Mouse (Mus musculus) myocyte (in vitro differentiated cells): ENCODE results near the gene Tiam1.

Experiments used
- E2F4 ChIP-seq: IDR thresholded peaks from one replicate; pipeline ENCODE4 v1.6.1; 2011; ENCODE audit warnings: mild to moderate bottlenecking, control low read depth, moderate library complexity; ENCODE audit not compliant: insufficient read depth
- MAX ChIP-seq: IDR thresholded peaks from one replicate; pipeline ENCODE4 v1.6.1; 2011; ENCODE audit warnings: low read depth, mild to moderate bottlenecking, control low read depth
- MYOD1 ChIP-seq, 3 experiments: IDR thresholded peaks; one replicate each; pipeline ENCODE4 v1.6.1; 2011; ENCODE audit warnings: control low read depth in 2 of 3, low read depth in 2 of 3, mild to moderate bottlenecking in 2 of 3, moderate library complexity in 1 of 3; ENCODE audit not compliant: insufficient read length in 2 of 3, control insufficient read depth in 1 of 3
- MYOG ChIP-seq, 3 experiments: IDR thresholded peaks; one replicate each; pipeline ENCODE4 v1.6.1; 2011; ENCODE audit warnings: control low read depth in 2 of 3, low read depth in 2 of 3, mild to moderate bottlenecking in 2 of 3; ENCODE audit not compliant: insufficient read length in 2 of 3, control insufficient read depth in 1 of 3, insufficient read depth in 1 of 3
- POLR2A ChIP-seq: IDR thresholded peaks from one replicate; pipeline ENCODE4 v1.6.1; 2011; ENCODE audit warnings: low read depth, mild to moderate bottlenecking, control low read depth, moderate library complexity; ENCODE audit not compliant: insufficient read length
- POLR2AphosphoS2 ChIP-seq: IDR thresholded peaks from one replicate; pipeline ENCODE4 v1.6.1; 2011; ENCODE audit warnings: low read depth, control low read depth; ENCODE audit not compliant: insufficient read length
- SRF ChIP-seq: IDR thresholded peaks from one replicate; pipeline ENCODE4 v1.6.1; 2011; ENCODE audit warnings: low read depth; ENCODE audit not compliant: control insufficient read depth, insufficient read length
- TCF12 ChIP-seq: IDR thresholded peaks from one replicate; pipeline ENCODE4 v1.6.1; 2011; ENCODE audit warnings: mild to moderate bottlenecking, control low read depth; ENCODE audit not compliant: poor library complexity, insufficient read depth, severe bottlenecking
- USF1 ChIP-seq: IDR thresholded peaks from one replicate; pipeline ENCODE4 v1.6.1; 2011; ENCODE audit warnings: low read depth, mild to moderate bottlenecking, control low read depth, moderate library complexity

- TF ChIP-seq SRF (no peak), POLR2A (no peak), MAX (no peak), POLR2AphosphoS2 (no peak), MYOG (IDR thresholded peaks at IDR 0.05; ENCODE audit: control insufficient read depth in 1 of 3, insufficient read depth in 1 of 3, insufficient read length in 2 of 3, low read depth in 2 of 3) (no peak), MYOD1 (IDR thresholded peaks at IDR 0.05; ENCODE audit: control insufficient read depth in 1 of 3, insufficient read length in 2 of 3, low read depth in 2 of 3) (no peak), E2F4 (no peak), TCF12 (no peak), USF1 (no peak)
These were observed 320.7 kb downstream of the Tiam1 start for GRCm38 (mm10) chr16:89822882-89823281.
